Mouse (Mus musculus) myocyte (in vitro differentiated cells): ENCODE results near the gene Mfsd4a.

Experiments used
- CEBPB ChIP-seq: IDR thresholded peaks from 2 replicates; pipeline ENCODE4 v1.6.1; 2011; ENCODE audit warnings: mild to moderate bottlenecking, moderate library complexity; ENCODE audit not compliant: poor library complexity, insufficient read depth, severe bottlenecking
- E2F4 ChIP-seq: IDR thresholded peaks from one replicate; pipeline ENCODE4 v1.6.1; 2011; ENCODE audit warnings: mild to moderate bottlenecking, control low read depth, moderate library complexity; ENCODE audit not compliant: insufficient read depth
- MAX ChIP-seq: IDR thresholded peaks from one replicate; pipeline ENCODE4 v1.6.1; 2011; ENCODE audit warnings: low read depth, mild to moderate bottlenecking, control low read depth
- MYOD1 ChIP-seq, 3 experiments: IDR thresholded peaks; one replicate each; pipeline ENCODE4 v1.6.1; 2011; ENCODE audit warnings: control low read depth in 2 of 3, low read depth in 2 of 3, mild to moderate bottlenecking in 2 of 3, moderate library complexity in 1 of 3; ENCODE audit not compliant: insufficient read length in 2 of 3, control insufficient read depth in 1 of 3
- MYOG ChIP-seq, 3 experiments: IDR thresholded peaks; one replicate each; pipeline ENCODE4 v1.6.1; 2011; ENCODE audit warnings: control low read depth in 2 of 3, low read depth in 2 of 3, mild to moderate bottlenecking in 2 of 3; ENCODE audit not compliant: insufficient read length in 2 of 3, control insufficient read depth in 1 of 3, insufficient read depth in 1 of 3
- POLR2A ChIP-seq: IDR thresholded peaks from one replicate; pipeline ENCODE4 v1.6.1; 2011; ENCODE audit warnings: low read depth, mild to moderate bottlenecking, control low read depth, moderate library complexity; ENCODE audit not compliant: insufficient read length
- POLR2AphosphoS2 ChIP-seq: IDR thresholded peaks from one replicate; pipeline ENCODE4 v1.6.1; 2011; ENCODE audit warnings: low read depth, control low read depth; ENCODE audit not compliant: insufficient read length
- REST ChIP-seq: IDR thresholded peaks from one replicate; pipeline ENCODE4 v1.6.1; 2011; ENCODE audit warnings: mild to moderate bottlenecking, control low read depth, moderate library complexity; ENCODE audit not compliant: insufficient read depth, insufficient read length
- TCF12 ChIP-seq: IDR thresholded peaks from one replicate; pipeline ENCODE4 v1.6.1; 2011; ENCODE audit warnings: mild to moderate bottlenecking, control low read depth; ENCODE audit not compliant: poor library complexity, insufficient read depth, severe bottlenecking
- TCF3 ChIP-seq: IDR thresholded peaks from one replicate; pipeline ENCODE4 v1.6.1; 2011; ENCODE audit warnings: low read depth, control low read depth; ENCODE audit not compliant: insufficient read length
- USF1 ChIP-seq: IDR thresholded peaks from one replicate; pipeline ENCODE4 v1.6.1; 2011; ENCODE audit warnings: low read depth, mild to moderate bottlenecking, control low read depth, moderate library complexity

GRCm38 (mm10) chr1:132099775-132100174, 31.9 kb upstream of the Mfsd4a start:
- TF ChIP-seq POLR2AphosphoS2 (no peak), POLR2A (no peak), E2F4 (no peak), USF1 (no peak), REST (no peak), MYOD1 (IDR thresholded peaks at IDR 0.05; ENCODE audit: control insufficient read depth in 1 of 3, insufficient read length in 2 of 3, low read depth in 2 of 3) (no peak), MYOG (IDR thresholded peaks at IDR 0.05; ENCODE audit: control insufficient read depth in 1 of 3, insufficient read depth in 1 of 3, insufficient read length in 2 of 3, low read depth in 2 of 3) (no peak), CEBPB (no peak), TCF12 (no peak), TCF3 (no peak), MAX (no peak)
